Mouse (Mus musculus) embryonic facial prominence, embryonic 13.5 days (tissue): Measurements from ENCODE around the gene Atxn1. TPM values are rescaled to one million over a fixed set of nuclear protein-coding genes. Genes with fewer than 3 reads are reported as not detected.

Experiments used
- ATAC-seq: fragments of 200-750 bp; cut with Nextera tagmentation; 2 replicates; pipeline ENCODE4 v1.8.0; 2017; ENCODE audit warnings: low read depth; ENCODE audit not compliant: insufficient number of reproducible peaks, insufficient read depth, low FRiP score, low TSS enrichment
- H3K27ac ChIP-seq: fragments of 300-500 bp; sonication (generic); 2 replicates; pipeline ENCODE4 v1.5.1; 2015; ENCODE audit warnings: moderate library complexity, mild to moderate bottlenecking, inconsistent platforms
- H3K27me3 ChIP-seq: fragments of 300-500 bp; sonication (generic); 2 replicates; pipeline ENCODE4 v1.6.1; 2015; ENCODE audit warnings: mild to moderate bottlenecking, inconsistent platforms
- H3K36me3 ChIP-seq: fragments of 300-500 bp; sonication (generic); 2 replicates; pipeline ENCODE4 v1.6.1; 2015; ENCODE audit warnings: mild to moderate bottlenecking, inconsistent platforms
- H3K4me1 ChIP-seq: fragments of 300-500 bp; sonication (generic); 2 replicates; pipeline ENCODE4 v1.6.1; 2015; ENCODE audit warnings: inconsistent platforms
- H3K4me2 ChIP-seq: fragments of 300-500 bp; sonication (generic); 2 replicates; pipeline ENCODE4 v1.6.1; 2015; ENCODE audit warnings: moderate library complexity, mild to moderate bottlenecking, inconsistent platforms
- H3K4me3 ChIP-seq: fragments of 300-500 bp; sonication (generic); 2 replicates; pipeline ENCODE4 v1.5.1; 2015; ENCODE audit warnings: mild to moderate bottlenecking, inconsistent platforms
- H3K9ac ChIP-seq: fragments of 300-500 bp; sonication (generic); 2 replicates; pipeline ENCODE4 v1.6.1; 2015; ENCODE audit warnings: mild to moderate bottlenecking, inconsistent platforms
- H3K9me3 ChIP-seq: fragments of 300-500 bp; sonication (generic); 2 replicates; pipeline ENCODE4 v1.6.1; 2016; ENCODE audit warnings: inconsistent platforms
- WGBS: fragments of 180-500 bp; shearing (Covaris S2); methylation state at CpG from one replicate; pipeline ENCODE4 v1.1.7; 2015; ENCODE audit warnings: mixed read lengths; 5-methylcytosine and 5-hydroxymethylcytosine counted together
- polyA plus RNA-seq: library from polyadenylated mRNA; unstranded; fragments of >200 nt; fragmentation: Nextera tagmentation; extraction: Ambion mirVana; gene quantifications from 2 replicates; pipeline ENCODE4 v1.2.1, GENCODE M21; 2015

Atxn1 gene
- 5.5 and 7.7 TPM in 2 replicates for polyA plus RNA-seq

DNA sequence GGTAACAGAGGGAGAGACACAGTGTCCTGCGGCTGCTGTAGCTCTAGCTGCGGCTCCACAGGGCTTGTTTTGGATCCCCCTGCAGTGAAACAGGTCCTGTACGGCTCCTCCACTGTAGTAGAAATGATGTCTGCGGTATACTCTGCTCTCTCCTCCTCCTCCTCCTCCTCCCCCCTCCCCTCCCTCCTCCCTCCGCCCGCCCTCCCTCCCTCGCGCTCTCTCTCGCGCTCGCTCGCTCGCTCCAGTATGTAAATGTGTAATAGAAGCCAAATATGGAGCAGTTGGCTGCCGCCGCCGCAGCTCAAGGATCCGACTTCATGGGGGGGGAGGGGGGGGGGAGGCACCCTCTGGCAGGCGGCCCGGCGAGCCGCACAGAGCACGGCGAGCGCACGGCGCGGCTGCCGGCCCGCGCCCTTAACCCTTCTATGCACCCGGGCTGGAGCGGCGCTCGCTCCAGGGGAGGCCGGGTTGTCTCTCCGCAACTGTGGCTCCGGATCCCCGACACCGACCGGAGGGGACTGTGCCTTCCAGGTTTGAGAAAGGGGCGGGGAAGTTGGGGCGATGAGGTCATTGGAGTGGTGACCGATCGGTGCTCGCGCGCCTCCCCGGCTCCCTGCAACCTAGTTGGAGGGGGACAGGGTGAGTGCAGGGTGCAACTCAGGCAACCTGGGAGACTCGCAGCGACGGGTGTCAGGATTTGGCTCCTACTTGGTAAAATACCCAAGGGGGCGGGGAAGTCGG lies at the start of gene Atxn1:
TSS of gene Atxn1 (minus strand) at position 156 of the 741 bp plus-strand sequence.
- peak within 1 kb of the TSS; percentile 91 for H3K9ac ChIP-seq
- no peaks in the 10 kb centered on the region for H3K9me3 ChIP-seq
- peak within 1 kb of the TSS; percentile 85 for H3K4me2 ChIP-seq
- no peaks in the 10 kb centered on the region for H3K36me3 ChIP-seq
- H3K27me3 ChIP-seq, result peaks cover 12% of the 10 kb centered on the region
- H3K4me1 ChIP-seq, result peaks cover 38% of the 10 kb centered on the region
- under 1% methylated on average over 53 of the region's 53 CpGs for WGBS
- peak; percentile 82 for ATAC-seq
- H3K27ac ChIP-seq, result peak within 1 kb of the TSS; percentile 96
- H3K4me3 ChIP-seq, result peak within 1 kb of the TSS; percentile 85

GRCm38 (mm10) chr13:46011232-46011631 lies 46.4 kb upstream of the Atxn1 start:
- no peak for ATAC-seq

DNA sequence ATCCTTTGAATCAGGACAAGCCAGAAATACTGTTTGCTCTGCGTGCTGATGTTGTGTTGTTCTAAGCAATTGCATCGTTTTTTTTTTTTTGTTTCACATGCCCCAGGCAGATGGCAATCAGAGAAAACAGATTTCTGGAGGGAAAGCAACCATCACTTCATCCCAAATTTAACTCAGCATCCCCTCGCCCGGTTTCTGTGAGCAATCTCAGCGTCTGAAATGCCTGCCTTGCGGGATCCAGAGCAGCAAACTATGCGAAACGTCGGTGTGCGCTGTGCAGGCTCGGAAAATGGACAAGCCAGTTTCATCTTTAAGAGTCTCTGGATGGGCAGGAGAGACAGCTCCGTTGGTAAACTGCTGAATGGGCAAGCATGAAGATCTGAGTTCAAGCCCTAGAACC lies 45.3 kb upstream of the Atxn1 start:
- no peak for ATAC-seq
- no peak overlapping the region for H3K4me2 ChIP-seq
- H3K4me3 ChIP-seq, result no peak overlapping the region
- no peak overlapping the region for H3K27ac ChIP-seq
- H3K9me3 ChIP-seq, result no peaks in the 10 kb centered on the region
- 66% methylated on average over 12 of the region's 12 CpGs for WGBS
- no peaks in the 10 kb centered on the region for H3K36me3 ChIP-seq
- peaks cover 4% of the 10 kb centered on the region; the same call in 1 of the 2 replicates for H3K27me3 ChIP-seq
- H3K9ac ChIP-seq, result no peak overlapping the region
- H3K4me1 ChIP-seq, result peaks cover 32% of the 10 kb centered on the region

More at GRCm38 (mm10) chr13:46011232-46011631, 46.4 kb upstream of the Atxn1 start:
- H3K9ac ChIP-seq, result no peak overlapping the region
- no peaks in the 10 kb centered on the region for H3K36me3 ChIP-seq
- peaks cover 21% of the 10 kb centered on the region for H3K4me1 ChIP-seq
- H3K4me2 ChIP-seq, result no peak overlapping the region
- H3K4me3 ChIP-seq, result no peak overlapping the region
- WGBS, result 36% methylated on average over 9 of the region's 9 CpGs
- no peak overlapping the region for H3K27ac ChIP-seq
- no peaks in the 10 kb centered on the region for H3K9me3 ChIP-seq
- H3K27me3 ChIP-seq, result peaks cover 4% of the 10 kb centered on the region; the same call in 1 of the 2 replicates

DNA sequence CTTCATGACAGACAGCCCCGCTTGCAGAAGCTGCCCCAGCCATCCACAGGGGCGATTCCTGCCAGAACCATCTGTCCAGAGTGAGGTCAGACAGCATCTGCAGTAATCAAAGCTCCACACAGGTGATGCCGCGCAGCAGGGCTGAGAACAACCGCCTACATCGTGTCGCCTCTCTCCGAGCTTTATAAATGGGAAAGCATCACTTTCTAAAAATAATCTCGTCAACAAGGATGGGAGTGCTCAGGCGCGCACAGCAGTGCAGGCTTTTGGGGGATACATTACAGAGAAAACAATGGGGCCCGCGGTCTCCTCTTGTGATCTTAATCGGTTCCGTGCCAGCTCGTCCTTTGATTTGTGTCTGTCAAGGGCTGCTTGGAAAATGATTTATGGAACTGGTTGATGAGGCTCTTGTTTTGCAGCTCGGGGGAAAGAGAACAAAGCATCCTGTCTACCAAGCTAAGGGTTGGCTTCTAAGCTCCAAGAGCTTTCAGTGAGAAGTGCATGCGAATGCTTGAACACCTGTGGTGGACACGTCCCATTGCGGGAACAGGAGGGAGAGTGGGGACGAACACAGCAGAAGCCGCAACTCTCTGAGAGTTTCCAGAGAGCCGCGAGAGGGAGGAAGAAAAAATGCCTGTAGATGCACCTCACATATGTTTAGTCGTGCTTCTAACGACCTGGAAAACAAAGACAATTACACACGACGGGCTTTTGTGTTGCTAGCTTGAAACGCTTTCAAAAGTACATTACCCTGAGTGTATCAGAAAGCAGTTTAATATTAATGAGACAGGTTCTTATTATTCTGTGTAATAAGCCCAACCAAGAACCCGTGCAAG lies 44.2 kb upstream of the Atxn1 start:
- Histone ChIP-seq H3K4me2 (peak overlapping the region; percentile 52), H3K27me3 (peaks cover 4% of the 10 kb centered on the region; the same call in 1 of the 2 replicates), H3K36me3 (no peaks in the 10 kb centered on the region), H3K4me1 (peaks cover 35% of the 10 kb centered on the region), H3K9ac (peak overlapping the region; percentile 44; the same call in 1 of the 2 replicates), H3K4me3 (peak overlapping the region; percentile 24), H3K27ac (no peak overlapping the region), H3K9me3 (no peaks in the 10 kb centered on the region)
- 12% methylated on average over 30 of the region's 30 CpGs for WGBS
- no peak for ATAC-seq

- Histone ChIP-seq H3K9me3 (no peaks in the 10 kb centered on the region), H3K27me3 (peaks cover 4% of the 10 kb centered on the region; the same call in 1 of the 2 replicates), H3K4me3 (no peak overlapping the region), H3K9ac (0 out of 2 replicates have a peak overlapping the region, but pooled peaks have one; percentile 8), H3K4me2 (peak overlapping the region; percentile 48), H3K36me3 (no peaks in the 10 kb centered on the region), H3K27ac (peak overlapping the region; percentile 57), H3K4me1 (peaks cover 39% of the 10 kb centered on the region)
- 20% methylated on average over 4 of the region's 4 CpGs for WGBS
- ATAC-seq, result peak; percentile 85
Observed at GRCm38 (mm10) chr13:46006211-46007102, 41.6 kb upstream of the Atxn1 start.

GRCm38 (mm10) chr13:46005656-46006055 lies 40.8 kb upstream of the Atxn1 start:
- no peak overlapping the region for H3K4me3 ChIP-seq
- peak overlapping the region; percentile 48; the same call in 1 of the 2 replicates for H3K4me2 ChIP-seq
- no peaks in the 10 kb centered on the region for H3K36me3 ChIP-seq
- no peaks in the 10 kb centered on the region for H3K9me3 ChIP-seq
- ATAC-seq, result no peak
- H3K4me1 ChIP-seq, result peaks cover 41% of the 10 kb centered on the region
- peak overlapping the region; percentile 57 for H3K27ac ChIP-seq
- no peak overlapping the region for H3K9ac ChIP-seq
- WGBS, result 21% methylated on average over 7 of the region's 7 CpGs
- peaks cover 4% of the 10 kb centered on the region; the same call in 1 of the 2 replicates for H3K27me3 ChIP-seq

- Histone ChIP-seq H3K4me1 (peaks cover 21% of the 10 kb centered on the region), H3K27me3 (no peaks in the 10 kb centered on the region), H3K4me2 (no peak overlapping the region), H3K9ac (no peak overlapping the region), H3K9me3 (no peaks in the 10 kb centered on the region), H3K36me3 (no peaks in the 10 kb centered on the region), H3K27ac (no peak overlapping the region), H3K4me3 (no peak overlapping the region)
- no peak for ATAC-seq
- WGBS, result 67% methylated on average over 5 of the region's 5 CpGs
Observed at GRCm38 (mm10) chr13:46001356-46001755, 36.5 kb upstream of the Atxn1 start.

GRCm38 (mm10) chr13:45992953-45993352 lies 28.1 kb upstream of the Atxn1 start:
- H3K4me1 ChIP-seq, result no peaks in the 10 kb centered on the region
- H3K9ac ChIP-seq, result no peak overlapping the region
- H3K27me3 ChIP-seq, result no peaks in the 10 kb centered on the region
- no peaks in the 10 kb centered on the region for H3K9me3 ChIP-seq
- no peak overlapping the region for H3K27ac ChIP-seq
- no peak overlapping the region for H3K4me3 ChIP-seq
- 77% methylated on average over 9 of the region's 9 CpGs for WGBS
- no peaks in the 10 kb centered on the region for H3K36me3 ChIP-seq
- no peak overlapping the region for H3K4me2 ChIP-seq
- ATAC-seq, result no peak

- no peak for ATAC-seq
- 80% methylated on average over 5 of the region's 5 CpGs for WGBS
- H3K27me3 ChIP-seq, result no peaks in the 10 kb centered on the region
Observed at GRCm38 (mm10) chr13:45990486-45990885, 25.7 kb upstream of the Atxn1 start.

DNA sequence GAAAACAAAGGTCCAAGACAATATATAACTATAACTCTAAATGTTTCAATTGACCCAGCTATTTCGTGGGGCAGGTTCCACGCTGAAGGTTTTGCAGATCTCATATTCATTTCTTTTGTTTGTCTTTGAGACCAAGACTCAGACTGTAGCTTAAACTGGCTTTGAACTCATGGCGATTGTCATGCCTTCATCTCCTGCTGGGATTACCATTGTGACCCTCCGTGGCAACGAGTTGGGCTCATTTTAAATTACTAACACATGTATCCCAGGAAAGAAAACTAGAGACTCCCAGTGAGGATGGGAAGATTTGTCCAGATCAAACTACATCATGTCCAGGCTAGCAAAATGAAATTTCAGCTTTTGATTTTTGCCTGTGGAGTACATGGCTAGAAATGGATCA lies 14.4 kb upstream of the Atxn1 start:
- Histone ChIP-seq H3K9ac (no peak overlapping the region), H3K27me3 (no peaks in the 10 kb centered on the region; the same call in 1 of the 2 replicates), H3K36me3 (no peaks in the 10 kb centered on the region), H3K27ac (no peak overlapping the region), H3K4me2 (no peak overlapping the region), H3K9me3 (no peaks in the 10 kb centered on the region), H3K4me1 (peaks cover 6% of the 10 kb centered on the region), H3K4me3 (no peak overlapping the region)
- WGBS, result 39% methylated on average over 5 of the region's 5 CpGs
- ATAC-seq, result no peak

More at GRCm38 (mm10) chr13:45990486-45990885, 25.7 kb upstream of the Atxn1 start:
- H3K4me1 ChIP-seq, result no peaks in the 10 kb centered on the region
- no peak overlapping the region for H3K27ac ChIP-seq
- no peak overlapping the region for H3K4me3 ChIP-seq
- no peak overlapping the region for H3K9ac ChIP-seq
- no peak overlapping the region for H3K4me2 ChIP-seq
- no peaks in the 10 kb centered on the region for H3K36me3 ChIP-seq
- H3K9me3 ChIP-seq, result no peaks in the 10 kb centered on the region

DNA sequence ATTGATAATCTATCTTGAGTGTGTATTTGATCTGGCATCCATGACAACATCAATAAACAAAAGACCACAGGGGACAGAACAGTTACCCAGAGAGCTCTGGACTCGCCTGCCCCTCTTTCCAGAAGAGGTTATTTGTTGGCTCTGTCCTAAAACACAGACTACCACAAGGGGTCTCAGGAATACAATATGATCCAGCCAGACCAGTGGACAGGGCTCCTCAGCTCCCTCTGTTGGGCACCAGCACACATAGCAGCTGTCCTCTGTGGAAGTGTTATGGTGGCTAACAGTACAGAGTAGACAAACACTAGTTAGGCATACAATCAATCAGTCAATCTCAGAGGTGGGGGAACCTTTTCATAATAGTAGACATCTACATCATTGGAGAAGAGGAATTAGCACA lies 12.1 kb upstream of the Atxn1 start:
- no peaks in the 10 kb centered on the region for H3K36me3 ChIP-seq
- no peak for ATAC-seq
- H3K27ac ChIP-seq, result no peak overlapping the region
- no peaks in the 10 kb centered on the region for H3K9me3 ChIP-seq
- 30% methylated on average over 1 of the region's 1 CpGs for WGBS
- H3K4me1 ChIP-seq, result peaks cover 9% of the 10 kb centered on the region
- H3K27me3 ChIP-seq, result no peaks in the 10 kb centered on the region
- H3K4me2 ChIP-seq, result no peak overlapping the region
- no peak overlapping the region for H3K9ac ChIP-seq
- H3K4me3 ChIP-seq, result no peak overlapping the region
